Mouse (Mus musculus) C2C12 (cell line): Measurements from ENCODE around the gene Mars2. TPM values are rescaled to one million over a fixed set of nuclear protein-coding genes. Genes with fewer than 3 reads are reported as not detected.

ENCODE experiments used
- H3K27me3 ChIP-seq: one replicate; pipeline ENCODE4 v1.6.1; 2011; ENCODE audit not compliant: control insufficient read depth, insufficient read depth, insufficient read length
- H3K36me3 ChIP-seq: one replicate; pipeline ENCODE4 v1.6.1; 2011; ENCODE audit not compliant: control insufficient read depth, insufficient read depth
- H3K4me3 ChIP-seq: one replicate; pipeline ENCODE4 v1.5.1; 2011; ENCODE audit warnings: mild to moderate bottlenecking, control low read depth; ENCODE audit not compliant: poor library complexity, insufficient read depth, severe bottlenecking
- H3K79me2 ChIP-seq: one replicate; pipeline ENCODE4 v1.6.1; 2011; ENCODE audit not compliant: control insufficient read depth, insufficient read depth
- H3K79me3 ChIP-seq: one replicate; pipeline ENCODE4 v1.6.1; 2011; ENCODE audit warnings: low read depth, control low read depth
- H3ac ChIP-seq: one replicate; pipeline ENCODE3; 2011; ENCODE audit warnings: low read depth; ENCODE audit not compliant: control insufficient read depth, insufficient read length
- CEBPB ChIP-seq: IDR thresholded peaks from one replicate; pipeline ENCODE4 v1.6.1; 2011; ENCODE audit warnings: low read depth, mild to moderate bottlenecking, control low read depth, moderate library complexity
- CTCF ChIP-seq: IDR thresholded peaks from one replicate; pipeline ENCODE4 v1.5.1; 2011; ENCODE audit not compliant: control insufficient read depth, insufficient read depth, insufficient read length
- FOSL1 ChIP-seq: IDR thresholded peaks from one replicate; pipeline ENCODE4 v1.8.0; 2011; ENCODE audit warnings: mild to moderate bottlenecking, low read length; ENCODE audit not compliant: poor library complexity, insufficient read depth, severe bottlenecking
- MAX ChIP-seq: IDR thresholded peaks from one replicate; pipeline ENCODE4 v1.6.1; 2011; ENCODE audit warnings: mild to moderate bottlenecking, control low read depth
- MYOD1 ChIP-seq: IDR thresholded peaks from one replicate; pipeline ENCODE4 v1.6.1; 2011; ENCODE audit warnings: low read depth; ENCODE audit not compliant: control insufficient read depth, insufficient read length
- MYOG ChIP-seq: IDR thresholded peaks from one replicate; pipeline ENCODE4 v1.6.1; 2011; ENCODE audit not compliant: control insufficient read depth, insufficient read length; ENCODE audit errors: extremely low read depth
- USF1 ChIP-seq: IDR thresholded peaks from one replicate; pipeline ENCODE4 v1.6.1; 2011; ENCODE audit warnings: low read depth, mild to moderate bottlenecking, control low read depth, moderate library complexity
- polyA plus RNA-seq: library from polyadenylated mRNA; unstranded; fragments of >200 nt; fragmentation: generic; extraction: Trizol; gene quantifications from one replicate; pipeline ENCODE4 v1.2.1, GENCODE M21; 2012; ENCODE audit warnings: missing spikeins

Gene Mars2
- polyA plus RNA-seq, 1 experiment, result 1.8 TPM

- peak overlapping the region; percentile 53 for H3K4me3 ChIP-seq
- peaks cover 5% of the 10 kb centered on the region for H3K36me3 ChIP-seq
- H3K79me2 ChIP-seq, result peaks cover 57% of the 10 kb centered on the region
- H3K79me3 ChIP-seq, result peaks cover 19% of the 10 kb centered on the region
- H3K27me3 ChIP-seq, result no peaks in the 10 kb centered on the region
- no peak overlapping the region for H3ac ChIP-seq
- no peak for TF ChIP-seq MYOD1
- no peak for TF ChIP-seq FOSL1
- TF ChIP-seq MAX, result no peak
- TF ChIP-seq CTCF, result no peak
- TF ChIP-seq CEBPB, result no peak
- no peak for TF ChIP-seq USF1
- TF ChIP-seq MYOG, result no peak
Measured at GRCm38 (mm10) chr1:55227376-55227775, 9.6 kb upstream of the Mars2 start.

GRCm38 (mm10) chr1:55228256-55228884 lies 8.6 kb upstream of the Mars2 start:
- peaks cover 19% of the 10 kb centered on the region for H3K79me3 ChIP-seq
- peaks cover 9% of the 10 kb centered on the region for H3K36me3 ChIP-seq
- H3ac ChIP-seq, result no peak overlapping the region
- H3K4me3 ChIP-seq, result peak overlapping the region; percentile 2
- peak; percentile 59 for TF ChIP-seq USF1
- no peak for TF ChIP-seq MYOD1
- peak; percentile 62 for TF ChIP-seq FOSL1
- no peak for TF ChIP-seq CEBPB
- TF ChIP-seq CTCF, result no peak
- no peak for TF ChIP-seq MAX
- no peak for TF ChIP-seq MYOG
- peaks cover 47% of the 10 kb centered on the region for H3K79me2 ChIP-seq
- H3K27me3 ChIP-seq, result no peaks in the 10 kb centered on the region

GRCm38 (mm10) chr1:55234910-55235520 lies 2.0 kb upstream of the Mars2 start:
- H3K4me3 ChIP-seq, result no peak overlapping the region
- H3ac ChIP-seq, result no peak overlapping the region
- H3K79me3 ChIP-seq, result peaks cover 26% of the 10 kb centered on the region
- H3K27me3 ChIP-seq, result no peaks in the 10 kb centered on the region
- peaks cover 7% of the 10 kb centered on the region for H3K36me3 ChIP-seq
- TF ChIP-seq MAX (no peak), USF1 (no peak), FOSL1 (no peak), MYOG (no peak), CTCF (no peak), MYOD1 (no peak), CEBPB (no peak)
- H3K79me2 ChIP-seq, result peaks cover 30% of the 10 kb centered on the region

GRCm38 (mm10) chr1:55236487-55236886 lies 490 bp upstream of the Mars2 start:
- Histone ChIP-seq H3K4me3 (peak overlapping the region; percentile 79), H3ac (no peak overlapping the region), H3K36me3 (peaks cover 14% of the 10 kb centered on the region), H3K79me3 (peaks cover 40% of the 10 kb centered on the region), H3K79me2 (peaks cover 44% of the 10 kb centered on the region), H3K27me3 (no peaks in the 10 kb centered on the region)
- TF ChIP-seq FOSL1, result no peak
- TF ChIP-seq MYOD1, result no peak
- TF ChIP-seq MYOG, result no peak
- no peak for TF ChIP-seq CTCF
- no peak for TF ChIP-seq CEBPB
- no peak for TF ChIP-seq USF1
- TF ChIP-seq MAX, result no peak

GRCm38 (mm10) chr1:55237643-55238161 lies 725 bp downstream of the Mars2 start:
- peak overlapping the region; percentile 76 for H3ac ChIP-seq
- H3K79me3 ChIP-seq, result peaks cover 52% of the 10 kb centered on the region
- peaks cover 57% of the 10 kb centered on the region for H3K79me2 ChIP-seq
- peak overlapping the region; percentile 79 for H3K4me3 ChIP-seq
- no peaks in the 10 kb centered on the region for H3K27me3 ChIP-seq
- peaks cover 26% of the 10 kb centered on the region for H3K36me3 ChIP-seq
- TF ChIP-seq FOSL1 (no peak), MAX (no peak), MYOD1 (no peak), USF1 (no peak), CEBPB (no peak), CTCF (no peak)
